Mouse (Mus musculus): ENCODE data around the gene Babam1. TPM values are rescaled to one million over a fixed set of nuclear protein-coding genes. Genes with fewer than 3 reads are reported as not detected.

The Babam1 gene
- polyA plus RNA-seq, 1 experiment from 2014 or later = 108 TPM

Other genes with a start within 250 kb of the Babam1 start
- 20.3 and 21.2 TPM in 2 replicates for gene Myo9b, start 124.1 kb upstream of the Babam1 start, polyA plus RNA-seq (2015; fragmentation: Nextera tagmentation; extraction: Ambion mirVana)
- 58.6 and 67.2 TPM in 2 replicates for gene Haus8, start 123.9 kb upstream of the Babam1 start, polyA plus RNA-seq (2015; fragmentation: Nextera tagmentation; extraction: Ambion mirVana)
- 95.6 and 101 TPM in 2 replicates for gene Use1, start 30.0 kb upstream of the Babam1 start, polyA plus RNA-seq (2015; fragmentation: Nextera tagmentation; extraction: Ambion mirVana)
- gene Ocel1, start 25.6 kb upstream of the Babam1 start, polyA plus RNA-seq (2015; fragmentation: Nextera tagmentation; extraction: Ambion mirVana) = 5.9 and 6.3 TPM in 2 replicates
- gene Nr2f6, start 14.9 kb upstream of the Babam1 start, polyA plus RNA-seq (2015; fragmentation: Nextera tagmentation; extraction: Ambion mirVana) = 36.2 and 39.9 TPM in 2 replicates
- 37.3 and 40.7 TPM in 2 replicates for gene Ushbp1, start 1.1 kb upstream of the Babam1 start, polyA plus RNA-seq (2015; fragmentation: Nextera tagmentation; extraction: Ambion mirVana)
- gene Ankle1, start 9.1 kb downstream of the Babam1 start, polyA plus RNA-seq (2015; fragmentation: Nextera tagmentation; extraction: Ambion mirVana) = 44.9 and 49.4 TPM in 2 replicates
- 36.7 and 37.8 TPM in 2 replicates for gene Abhd8, start 66.8 kb downstream of the Babam1 start, polyA plus RNA-seq (2015; fragmentation: Nextera tagmentation; extraction: Ambion mirVana)
- gene Mrpl34, start 68.1 kb downstream of the Babam1 start, polyA plus RNA-seq (2015; fragmentation: Nextera tagmentation; extraction: Ambion mirVana) = 136 and 151 TPM in 2 replicates
- gene Dda1, start 72.3 kb downstream of the Babam1 start, polyA plus RNA-seq (2015; fragmentation: Nextera tagmentation; extraction: Ambion mirVana) = 91.9 and 96.3 TPM in 2 replicates
- gene Ano8, start 89.1 kb downstream of the Babam1 start, polyA plus RNA-seq (2015; fragmentation: Nextera tagmentation; extraction: Ambion mirVana) = 0.79 and 1.0 TPM in 2 replicates
- 16.1 and 17.4 TPM in 2 replicates for gene Gtpbp3, start 91.2 kb downstream of the Babam1 start, polyA plus RNA-seq (2015; fragmentation: Nextera tagmentation; extraction: Ambion mirVana)
- 130 and 145 TPM in 2 replicates for gene Plvap, start 114.9 kb downstream of the Babam1 start, polyA plus RNA-seq (2015; fragmentation: Nextera tagmentation; extraction: Ambion mirVana)
- 0.23 and 0.58 TPM in 2 replicates for gene Ccdc194, start 128.8 kb downstream of the Babam1 start, polyA plus RNA-seq (2015; fragmentation: Nextera tagmentation; extraction: Ambion mirVana)
- 50.4 and 51.1 TPM in 2 replicates for gene Bst2, start 140.6 kb downstream of the Babam1 start, polyA plus RNA-seq (2015; fragmentation: Nextera tagmentation; extraction: Ambion mirVana)
- 96.3 and 99.5 TPM in 2 replicates for gene Mvb12a, start 146.1 kb downstream of the Babam1 start, polyA plus RNA-seq (2015; fragmentation: Nextera tagmentation; extraction: Ambion mirVana)
- 4.4 and 4.5 TPM in 2 replicates for gene Tmem221, start 162.0 kb downstream of the Babam1 start, polyA plus RNA-seq (2015; fragmentation: Nextera tagmentation; extraction: Ambion mirVana)
- gene Nxnl1, start 169.7 kb downstream of the Babam1 start, polyA plus RNA-seq (2015; fragmentation: Nextera tagmentation; extraction: Ambion mirVana) = 0.10 TPM in 1 of 2 replicates, not detected in the other
- 38.4 and 39.5 TPM in 2 replicates for gene Slc27a1, start 172.0 kb downstream of the Babam1 start, polyA plus RNA-seq (2015; fragmentation: Nextera tagmentation; extraction: Ambion mirVana)
- gene Pgls, start 195.3 kb downstream of the Babam1 start, polyA plus RNA-seq (2015; fragmentation: Nextera tagmentation; extraction: Ambion mirVana) = 202 and 218 TPM in 2 replicates
- 2.7 and 3.7 TPM in 2 replicates for gene Fam129c, start 200.8 kb downstream of the Babam1 start, polyA plus RNA-seq (2015; fragmentation: Nextera tagmentation; extraction: Ambion mirVana)
- 70.3 and 72.9 TPM in 2 replicates for gene Colgalt1, start 214.1 kb downstream of the Babam1 start, polyA plus RNA-seq (2015; fragmentation: Nextera tagmentation; extraction: Ambion mirVana)